Mouse (Mus musculus) testis, postnatal 14 days (tissue): ENCODE measurements around the gene Ston1.

Experiments used
- DNase-seq: peaks from one replicate; pipeline ENCODE4 v3.0.0; 2021; ENCODE audit warnings: low spot score

Ston1 gene

GRCm38 (mm10) chr17:88597222-88598055 lies at the start of gene Ston1:
Gene Ston1 (plus strand): TSS chr17:88597684.
- DNase-seq = peak; percentile 60

GRCm38 (mm10) chr17:88549411-88550191 lies 47.9 kb upstream of the Ston1 start:
- DNase-seq = no peak

- no peak for DNase-seq
Measured at GRCm38 (mm10) chr17:88550351-88550750, 47.1 kb upstream of the Ston1 start.

DNA sequence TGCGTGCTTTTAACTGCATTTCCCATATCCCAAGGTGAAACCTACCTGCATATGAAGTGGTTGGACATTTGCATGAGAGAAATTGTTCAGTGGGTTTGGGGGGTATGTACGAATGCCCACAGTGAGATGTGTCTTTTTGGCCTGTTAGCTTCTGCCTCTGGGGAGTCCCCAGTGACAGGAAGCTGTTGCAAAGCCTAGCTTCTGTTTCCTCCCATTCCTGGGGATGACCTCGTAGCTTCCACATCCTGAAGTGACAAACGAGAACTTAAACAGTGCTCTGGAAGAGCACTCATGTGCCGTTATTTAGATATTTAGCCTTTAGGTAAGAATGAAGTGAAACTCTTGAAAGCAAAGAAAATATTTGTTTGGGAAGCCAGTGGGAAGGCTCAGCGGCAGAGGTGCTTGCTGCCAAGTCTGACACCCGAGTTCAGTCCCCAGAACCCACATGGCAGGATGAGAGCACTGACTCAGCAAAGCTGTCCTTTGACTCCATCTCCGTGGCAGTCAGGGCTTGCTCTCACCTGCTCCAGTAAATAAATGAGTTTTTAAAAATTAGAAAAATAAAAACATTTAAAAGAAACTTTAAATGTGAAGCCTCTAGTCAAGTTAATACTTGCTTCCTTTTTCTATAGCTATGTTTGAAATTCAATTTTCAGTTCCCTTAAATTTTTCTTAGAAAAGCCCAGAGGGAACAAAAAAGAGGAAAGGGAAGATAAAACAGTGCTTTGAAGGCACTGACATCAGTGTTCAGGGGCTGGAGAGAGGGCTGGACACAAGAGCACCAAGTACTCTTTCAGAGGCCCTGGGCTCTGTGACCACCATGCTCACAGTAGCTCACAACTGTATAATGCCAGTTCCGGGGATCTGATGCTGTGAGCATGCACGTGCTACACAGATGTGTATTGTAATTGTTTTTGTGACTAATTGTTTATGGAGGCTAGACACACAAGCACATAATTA lies 46.2 kb upstream of the Ston1 start:
- DNase-seq = no peak

GRCm38 (mm10) chr17:88552556-88552955 lies 44.9 kb upstream of the Ston1 start:
- DNase-seq = no peak

DNA sequence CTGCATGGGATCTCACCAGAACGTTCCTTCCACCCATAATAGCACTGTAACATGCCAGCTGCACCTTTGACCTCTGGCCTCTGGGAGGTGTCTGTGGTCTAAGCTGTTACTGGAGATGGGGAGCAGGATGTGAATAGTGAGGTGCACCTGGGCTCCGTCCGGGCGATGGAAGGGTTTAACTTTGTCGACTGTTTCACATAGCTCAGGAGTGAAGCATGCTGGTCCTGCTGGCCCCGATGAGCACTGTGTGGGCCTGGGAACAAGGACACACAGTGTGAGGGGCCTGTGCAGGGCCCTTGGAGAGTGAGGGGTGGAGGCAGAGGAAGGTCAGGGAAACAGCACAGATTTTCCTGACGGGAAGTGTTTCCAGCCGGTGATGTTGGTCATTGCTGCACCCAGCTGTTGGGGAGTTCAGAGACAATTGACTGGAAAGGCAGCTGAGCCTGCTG lies 44.5 kb upstream of the Ston1 start:
- DNase-seq = no peak

DNA sequence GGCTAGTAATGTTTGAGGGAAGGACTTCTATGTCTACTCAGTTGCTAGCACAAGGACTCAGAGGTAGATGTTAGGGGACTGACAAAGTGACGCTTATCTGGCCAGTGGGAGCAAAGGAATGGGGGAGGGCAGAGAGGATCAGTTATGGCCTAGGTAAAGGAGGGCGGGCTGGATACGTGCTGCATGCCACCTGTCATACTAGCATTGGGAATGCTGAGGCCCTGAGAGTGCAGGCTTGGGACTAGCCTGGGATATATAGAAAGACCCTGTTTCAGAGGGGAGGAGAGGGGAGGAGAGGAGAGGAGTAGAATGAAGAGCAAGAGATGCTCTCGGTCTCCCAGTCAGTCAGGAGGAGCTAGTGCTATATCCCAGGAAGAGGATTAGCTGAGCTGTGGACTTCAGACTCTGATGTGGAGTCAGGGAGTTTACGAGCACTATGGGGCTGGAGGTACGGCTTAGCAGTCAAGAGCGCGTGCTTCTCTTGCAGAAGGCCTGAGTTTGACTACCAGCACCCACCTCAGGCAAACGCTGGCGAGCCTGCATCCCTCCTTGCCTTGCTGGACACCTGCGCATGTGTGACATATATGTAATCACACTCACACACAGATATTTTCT lies 43.9 kb upstream of the Ston1 start:
- DNase-seq = no peak

DNA sequence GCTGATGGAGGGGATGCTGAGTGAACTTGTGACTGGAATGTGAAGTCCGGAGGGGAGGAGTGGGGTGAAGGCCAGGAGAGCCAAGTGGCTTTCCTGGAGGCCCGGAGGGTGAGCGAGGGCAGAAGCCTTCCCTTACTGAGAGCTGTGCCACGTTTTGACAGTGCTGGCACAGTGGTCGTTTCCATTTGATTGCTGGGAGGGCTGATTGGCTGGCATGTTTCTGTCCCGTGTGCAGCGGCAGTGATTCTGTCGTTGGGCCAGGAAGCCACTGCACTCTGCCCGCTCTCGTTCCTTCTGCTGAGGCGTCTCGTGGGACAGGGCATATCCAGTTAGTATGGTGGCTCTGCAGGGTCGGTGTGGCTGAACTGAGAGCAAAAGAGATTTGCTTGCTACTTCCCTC lies 41.3 kb upstream of the Ston1 start:
- no peak for DNase-seq

GRCm38 (mm10) chr17:88556688-88557087 lies 40.8 kb upstream of the Ston1 start:
- DNase-seq = no peak

DNA sequence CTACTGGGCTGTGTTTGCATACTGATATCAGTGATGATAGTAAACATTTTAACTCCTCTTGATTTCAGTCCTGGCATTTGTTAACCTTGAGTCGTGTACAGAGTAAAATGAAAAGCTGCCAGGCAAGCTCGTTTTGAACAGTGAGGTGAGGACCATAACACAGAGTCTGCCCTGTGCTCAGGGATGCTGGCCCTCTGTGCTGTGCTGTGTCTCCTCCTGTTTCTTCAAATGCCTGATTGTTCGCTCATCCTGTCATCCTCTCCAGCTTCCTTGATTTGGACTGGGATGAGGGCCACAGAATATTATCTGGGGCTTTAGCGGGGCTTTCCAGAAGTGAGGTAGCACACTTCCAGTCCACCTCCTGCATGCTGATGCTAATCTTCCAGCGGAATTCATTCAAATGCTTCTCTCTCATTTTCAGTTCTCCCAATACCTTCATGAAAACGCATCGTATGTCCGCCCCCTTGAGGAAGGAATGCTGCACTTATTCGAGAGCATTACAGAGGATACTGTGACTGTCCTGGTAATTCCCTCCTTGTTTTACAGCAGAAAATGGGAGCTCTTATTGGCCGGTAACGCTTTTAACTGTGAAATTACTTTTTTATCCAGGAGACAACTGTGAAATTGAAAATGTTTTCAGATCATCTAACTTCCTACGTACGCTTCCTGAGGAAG lies 39.2 kb upstream of the Ston1 start:
- DNase-seq = peak; percentile 29

GRCm38 (mm10) chr17:88563611-88564010 lies 33.9 kb upstream of the Ston1 start:
- DNase-seq = no peak

DNA sequence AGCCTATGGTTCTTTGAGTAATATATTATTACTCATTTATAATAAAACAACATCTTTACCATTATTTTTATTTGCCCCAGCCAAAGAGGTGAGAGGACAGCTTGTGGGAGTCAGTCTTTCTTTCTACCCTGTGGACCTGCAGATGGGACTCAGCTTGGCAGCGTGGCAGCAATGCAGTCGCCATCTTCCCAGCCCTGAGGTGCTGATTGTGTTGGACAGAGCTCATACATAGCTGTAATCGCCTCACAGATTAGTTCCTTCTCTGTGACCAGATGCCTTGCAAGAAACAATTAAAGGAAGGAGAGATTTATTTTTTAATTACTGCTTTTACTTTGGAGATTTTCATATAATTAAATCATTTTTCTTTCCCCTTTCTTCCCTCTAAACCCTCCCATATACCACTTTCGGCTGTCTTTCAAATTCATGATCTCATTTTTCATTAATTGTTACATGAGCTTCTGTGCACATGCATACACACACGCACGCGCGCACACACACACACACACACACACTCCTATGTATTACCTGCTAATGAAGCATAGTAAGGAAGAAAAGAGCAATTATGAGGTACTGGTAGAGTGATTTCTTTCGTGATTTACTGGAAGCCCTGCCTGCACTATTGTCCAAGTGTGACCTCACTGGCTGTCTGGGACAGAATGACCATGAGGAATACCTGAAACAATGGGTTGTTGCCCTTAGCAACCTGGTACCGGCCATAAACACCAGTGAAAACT lies 27.5 kb upstream of the Ston1 start:
- DNase-seq = no peak

DNA sequence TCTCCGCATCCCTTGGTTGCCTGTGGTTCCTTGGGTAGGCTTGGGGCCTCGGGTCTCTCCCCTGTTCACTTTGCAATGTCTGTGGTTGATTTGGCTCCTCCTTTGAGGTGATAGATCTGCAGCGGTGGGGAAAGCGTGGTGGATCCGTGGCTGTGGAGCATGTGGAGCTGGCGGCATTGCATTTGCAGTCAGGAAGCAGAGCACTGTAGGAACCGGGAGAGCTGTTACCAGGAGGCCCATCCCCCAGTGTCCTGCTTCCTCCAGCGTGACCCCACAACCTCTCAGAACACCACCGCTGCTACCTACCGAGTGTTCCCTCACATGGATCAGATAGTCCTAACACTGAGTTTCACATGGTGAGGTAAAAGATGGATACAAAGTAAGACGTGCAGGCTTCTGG lies 26.7 kb upstream of the Ston1 start:
- DNase-seq = no peak

GRCm38 (mm10) chr17:88574811-88575210 lies 22.7 kb upstream of the Ston1 start:
- no peak for DNase-seq

- DNase-seq = no peak
Measured at GRCm38 (mm10) chr17:88578522-88579242, 18.8 kb upstream of the Ston1 start.

- DNase-seq = no peak
Measured at GRCm38 (mm10) chr17:88580556-88580955, 16.9 kb upstream of the Ston1 start.

DNA sequence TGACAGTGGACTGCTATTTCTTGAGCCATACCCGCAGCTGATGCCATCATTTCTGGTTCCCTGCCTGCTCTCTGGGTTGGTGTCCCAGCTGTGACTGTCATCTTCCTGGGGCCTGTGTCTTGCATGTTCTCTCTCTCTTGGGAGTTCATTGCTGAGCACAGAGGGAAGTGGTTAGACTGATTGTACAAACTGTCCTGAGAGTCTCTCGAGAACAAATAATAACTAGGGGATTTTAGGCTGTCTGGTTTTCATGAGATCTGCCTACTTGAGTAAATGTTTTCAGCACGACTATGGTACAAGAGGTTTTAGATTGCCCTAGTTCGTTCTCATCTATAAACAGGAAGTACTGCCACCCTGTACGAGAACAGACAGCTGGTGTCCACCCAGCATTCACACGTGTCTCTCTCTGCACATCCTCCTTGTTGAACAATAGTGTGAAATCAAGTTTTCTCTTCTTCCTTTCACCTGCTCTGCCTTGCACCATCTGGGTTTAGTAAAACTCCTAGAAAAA lies 15.9 kb upstream of the Ston1 start:
- DNase-seq = no peak

DNA sequence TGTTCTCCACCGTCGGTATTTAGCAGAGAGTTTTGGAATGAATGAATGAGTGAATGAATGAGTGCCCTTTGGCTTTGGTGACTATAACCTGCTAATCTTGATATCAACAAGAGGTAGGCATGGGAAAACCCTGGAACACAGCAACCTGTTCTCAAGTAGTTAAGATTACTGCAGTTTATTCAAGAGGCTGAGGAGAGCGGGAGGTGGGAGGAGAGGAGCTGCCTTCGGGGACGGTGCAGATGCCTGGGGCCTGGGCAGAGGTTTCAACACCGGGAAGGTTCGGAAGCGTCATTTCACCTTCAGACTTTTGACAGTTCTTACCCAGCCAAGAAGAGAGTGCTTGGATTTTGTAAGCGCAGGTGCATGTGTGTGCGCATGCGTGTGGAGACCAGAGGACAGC lies 14.5 kb upstream of the Ston1 start:
- DNase-seq = no peak

DNA sequence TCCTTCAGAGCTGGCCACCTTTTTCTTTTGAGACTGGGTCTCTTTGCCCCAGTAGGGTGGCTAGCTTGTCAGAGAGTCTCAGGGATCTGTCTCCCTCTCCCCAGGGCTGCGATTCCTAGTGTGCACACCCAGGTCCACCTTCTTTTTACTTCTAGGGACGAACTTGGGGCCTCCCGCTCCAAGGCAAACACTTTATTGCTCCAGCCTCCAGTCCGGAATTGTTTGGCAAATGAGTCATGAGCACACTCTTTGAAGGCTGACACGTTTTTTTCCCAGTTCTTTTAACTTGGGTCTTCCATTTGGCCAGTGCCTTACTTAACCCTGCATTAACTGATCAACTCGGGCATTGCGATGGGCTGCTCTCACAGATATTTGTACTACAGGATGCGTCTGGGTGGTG lies 14.1 kb upstream of the Ston1 start:
- DNase-seq = no peak
